Mouse (Mus musculus): ENCODE data around the gene Dcp1b. TPM values are rescaled to one million over a fixed set of nuclear protein-coding genes. Genes with fewer than 3 reads are reported as not detected.

Gene Dcp1b
- polyA plus RNA-seq, 1 experiment from 2014 or later = 13.3 TPM

DNA sequence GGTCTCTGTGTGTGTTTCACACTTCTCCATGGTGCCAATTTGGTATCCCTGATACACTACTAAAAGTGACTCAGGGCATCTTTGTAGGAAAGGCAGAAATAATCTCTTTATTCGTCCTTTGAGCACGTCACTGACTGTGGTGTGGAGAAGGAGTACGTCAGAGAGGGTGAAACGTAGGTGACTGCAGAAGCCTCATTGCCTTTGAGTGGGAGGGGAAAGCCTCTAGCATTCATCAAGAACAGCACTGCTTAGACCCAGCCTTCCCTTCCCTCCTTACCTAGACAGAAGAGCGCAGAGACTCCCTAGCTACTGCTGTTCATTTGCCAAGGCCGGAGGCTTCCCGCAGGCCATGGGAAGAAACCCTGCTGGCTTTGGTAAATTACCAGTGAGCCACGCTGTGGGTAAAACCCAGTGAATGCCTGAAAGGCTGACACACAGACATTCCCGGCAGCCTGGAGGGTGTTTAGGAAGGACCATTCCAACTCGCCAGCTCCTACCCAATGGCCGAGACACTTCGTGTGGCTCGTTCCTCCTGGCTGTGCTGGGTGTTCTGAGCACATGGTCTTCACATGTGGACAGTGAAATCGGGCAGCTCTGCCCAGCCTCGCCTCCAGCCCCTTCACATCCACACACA is 44.3 kb downstream of the Dcp1b start:
- Histone ChIP-seq H3K4me3 (no peak overlapping the region), H3K27ac (replicated peaks) (no peak overlapping the region), H3K9ac (replicated peaks) (no peak overlapping the region), H3K4me1 (peaks cover 5% of the 10 kb centered on the region), H3K36me3 (peaks cover 21% of the 10 kb centered on the region; the same call in 1 of the 2 replicates), H3K4me2 (replicated peaks) (no peak overlapping the region), H3K9me3 (no peaks in the 10 kb centered on the region), H3K27me3 (no peaks in the 10 kb centered on the region)
- ATAC-seq (replicated peaks) = no peak
- WGBS = 71% methylated on average over 15 of the region's 15 CpGs

DNA sequence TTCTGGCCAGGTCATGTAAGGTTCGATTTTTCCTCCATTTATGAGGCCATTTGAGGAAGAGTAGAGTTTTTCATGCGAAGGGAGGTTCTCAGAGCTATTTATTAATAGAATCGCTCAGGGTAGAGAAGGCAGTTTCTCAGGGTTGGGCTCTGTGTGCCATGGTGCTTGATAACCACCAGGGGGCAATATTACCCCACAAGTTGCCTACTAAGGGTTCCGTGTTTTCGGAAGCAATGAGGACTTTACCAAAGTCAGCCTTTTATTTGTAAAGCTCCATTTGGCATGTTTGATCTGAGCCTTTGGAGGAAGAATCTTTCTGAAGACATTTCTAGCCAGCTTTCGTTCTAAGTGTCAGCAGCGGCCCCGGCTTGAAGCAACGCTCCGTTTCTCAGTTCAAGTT is 45.2 kb downstream of the Dcp1b start:
- H3K36me3 ChIP-seq = peaks cover 14% of the 10 kb centered on the region; the same call in 1 of the 2 replicates
- no peak overlapping the region for H3K9ac ChIP-seq (replicated peaks)
- H3K9me3 ChIP-seq = no peaks in the 10 kb centered on the region
- no peak overlapping the region for H3K4me3 ChIP-seq
- no peak overlapping the region for H3K4me2 ChIP-seq (replicated peaks)
- no peak overlapping the region for H3K27ac ChIP-seq (replicated peaks)
- peak; percentile 71 for ATAC-seq (replicated peaks)
- WGBS = 47% methylated on average over 10 of the region's 10 CpGs
- H3K4me1 ChIP-seq = peaks cover 14% of the 10 kb centered on the region
- H3K27me3 ChIP-seq = no peaks in the 10 kb centered on the region

DNA sequence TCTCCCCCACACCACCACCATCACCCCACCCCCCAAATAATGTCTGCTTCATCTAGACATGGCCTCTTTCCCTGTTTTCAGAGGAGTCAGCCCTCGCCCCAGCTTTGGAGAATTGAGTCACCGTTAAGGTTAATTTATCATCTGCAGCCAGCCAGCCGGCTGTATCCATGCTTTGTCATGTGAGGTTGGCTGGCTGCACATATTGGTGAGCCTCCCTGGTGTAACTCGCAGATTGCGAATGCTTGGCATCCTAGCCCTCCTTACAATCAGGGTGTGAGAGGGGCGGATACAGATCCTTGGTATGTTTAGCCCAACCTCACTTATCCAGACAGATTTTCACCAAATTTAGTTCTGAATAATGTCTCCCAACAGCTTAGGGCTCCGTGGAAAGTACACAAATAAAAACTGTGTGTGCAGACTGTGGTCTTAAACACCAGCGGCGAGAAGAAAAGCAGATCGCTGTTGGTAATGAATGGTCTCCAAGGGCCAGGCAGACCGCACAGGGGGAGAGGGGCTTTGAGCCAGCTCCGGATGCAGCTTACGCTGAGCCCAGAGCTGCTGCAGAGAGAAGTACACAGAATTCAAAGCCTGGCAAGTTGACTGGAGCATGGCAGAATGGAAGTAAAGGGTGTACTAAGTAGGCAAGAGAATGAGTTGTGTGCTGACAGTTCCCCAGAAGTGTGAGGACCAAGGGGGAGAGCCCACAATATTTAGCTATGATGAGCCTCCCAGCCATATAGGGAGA is 49.6 kb downstream of the Dcp1b start:
- Histone ChIP-seq H3K4me2 (replicated peaks) (peak overlapping the region; percentile 4; the same call in 1 of the 2 replicates), H3K9me3 (no peaks in the 10 kb centered on the region), H3K9ac (replicated peaks) (no peak overlapping the region), H3K4me3 (no peak overlapping the region), H3K27ac (replicated peaks) (peak overlapping the region; percentile 20; the same call in 1 of the 2 replicates), H3K4me1 (peaks cover 22% of the 10 kb centered on the region), H3K27me3 (no peaks in the 10 kb centered on the region), H3K36me3 (no peaks in the 10 kb centered on the region)
- WGBS = 29% methylated on average over 13 of the region's 13 CpGs
- peak; percentile 75 for ATAC-seq (replicated peaks)

DNA sequence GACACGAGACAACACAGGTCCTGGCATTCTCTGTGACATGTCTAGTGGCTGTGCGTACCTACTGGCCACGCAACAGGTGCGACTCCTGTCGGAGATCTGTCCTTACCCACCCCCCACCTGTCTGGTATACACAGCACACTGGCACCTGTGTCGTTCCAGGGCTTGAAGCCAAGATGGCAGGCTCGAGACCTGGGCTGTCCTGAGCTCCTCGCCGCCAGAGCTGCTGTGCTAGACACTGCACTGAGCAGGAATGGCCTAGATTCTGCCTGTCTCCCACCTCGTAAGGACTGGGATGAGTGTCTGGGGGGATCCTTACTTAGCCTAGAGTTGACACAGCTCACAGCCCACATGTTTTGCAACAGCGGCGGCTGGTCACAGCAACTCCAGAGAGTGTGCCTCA is 50.2 kb downstream of the Dcp1b start:
- Histone ChIP-seq H3K27ac (replicated peaks) (peak overlapping the region; percentile 20; the same call in 1 of the 2 replicates), H3K4me2 (replicated peaks) (no peak overlapping the region), H3K9ac (replicated peaks) (no peak overlapping the region), H3K4me3 (no peak overlapping the region), H3K9me3 (no peaks in the 10 kb centered on the region), H3K4me1 (peaks cover 22% of the 10 kb centered on the region), H3K36me3 (no peaks in the 10 kb centered on the region), H3K27me3 (no peaks in the 10 kb centered on the region)
- ATAC-seq (replicated peaks) = peak; percentile 23; the same call in 1 of the 2 replicates
- 78% methylated on average over 12 of the region's 12 CpGs for WGBS

DNA sequence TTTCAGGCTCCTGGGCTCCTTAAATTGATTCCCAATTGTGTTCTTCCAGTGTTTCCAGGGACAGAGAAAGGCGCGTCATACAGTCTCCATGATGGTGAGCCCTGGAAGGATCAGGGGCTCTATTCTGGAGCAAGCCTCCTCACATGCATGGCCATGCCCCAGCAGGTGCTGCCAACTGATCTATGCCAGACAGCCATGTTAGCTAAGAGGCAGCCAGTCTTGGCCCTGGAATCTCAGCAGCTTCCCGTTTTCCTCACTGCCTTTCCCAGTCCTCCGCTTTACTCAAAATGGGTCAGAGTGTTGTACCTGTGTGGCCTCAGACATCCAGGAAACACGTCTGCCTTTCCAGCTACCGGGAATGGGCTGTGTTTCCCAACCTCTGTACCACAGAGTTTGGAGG is 50.7 kb downstream of the Dcp1b start:
- H3K4me1 ChIP-seq = peaks cover 22% of the 10 kb centered on the region

DNA sequence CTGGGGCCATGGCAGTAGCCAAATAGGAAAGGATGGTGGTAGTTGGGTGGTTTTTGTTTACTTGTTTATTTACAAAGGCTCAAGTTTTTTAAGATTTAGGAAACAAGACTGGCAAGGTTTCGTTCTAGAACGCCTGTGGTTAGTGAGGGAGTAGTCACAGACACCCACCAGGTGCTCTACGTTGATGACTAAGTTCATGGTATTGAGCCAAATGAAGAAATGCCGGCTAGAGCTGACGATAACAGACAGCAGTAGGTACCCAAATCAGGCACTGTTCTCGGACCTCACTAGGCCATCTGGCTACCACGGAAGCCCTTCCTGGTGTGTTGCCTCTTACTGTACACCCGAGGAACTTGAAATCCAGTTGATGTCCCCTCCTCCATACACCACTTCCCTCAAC is 51.9 kb downstream of the Dcp1b start:
- Histone ChIP-seq H3K4me3 (no peak overlapping the region), H3K9ac (replicated peaks) (no peak overlapping the region), H3K4me1 (peaks cover 22% of the 10 kb centered on the region), H3K27ac (replicated peaks) (no peak overlapping the region), H3K9me3 (no peaks in the 10 kb centered on the region), H3K4me2 (replicated peaks) (no peak overlapping the region), H3K27me3 (no peaks in the 10 kb centered on the region), H3K36me3 (no peaks in the 10 kb centered on the region)
- ATAC-seq (replicated peaks) = no peak
- WGBS = 94% methylated on average over 8 of the region's 8 CpGs

More for the DNA sequence above, 50.7 kb downstream of the Dcp1b start:
- ATAC-seq (replicated peaks) = no peak
- 84% methylated on average over 6 of the region's 6 CpGs for WGBS
- no peak overlapping the region for H3K4me2 ChIP-seq (replicated peaks)
- H3K27ac ChIP-seq (replicated peaks) = no peak overlapping the region
- no peak overlapping the region for H3K9ac ChIP-seq (replicated peaks)
- H3K9me3 ChIP-seq = no peaks in the 10 kb centered on the region
- H3K4me3 ChIP-seq = no peak overlapping the region
- no peaks in the 10 kb centered on the region for H3K27me3 ChIP-seq
- no peaks in the 10 kb centered on the region for H3K36me3 ChIP-seq

DNA sequence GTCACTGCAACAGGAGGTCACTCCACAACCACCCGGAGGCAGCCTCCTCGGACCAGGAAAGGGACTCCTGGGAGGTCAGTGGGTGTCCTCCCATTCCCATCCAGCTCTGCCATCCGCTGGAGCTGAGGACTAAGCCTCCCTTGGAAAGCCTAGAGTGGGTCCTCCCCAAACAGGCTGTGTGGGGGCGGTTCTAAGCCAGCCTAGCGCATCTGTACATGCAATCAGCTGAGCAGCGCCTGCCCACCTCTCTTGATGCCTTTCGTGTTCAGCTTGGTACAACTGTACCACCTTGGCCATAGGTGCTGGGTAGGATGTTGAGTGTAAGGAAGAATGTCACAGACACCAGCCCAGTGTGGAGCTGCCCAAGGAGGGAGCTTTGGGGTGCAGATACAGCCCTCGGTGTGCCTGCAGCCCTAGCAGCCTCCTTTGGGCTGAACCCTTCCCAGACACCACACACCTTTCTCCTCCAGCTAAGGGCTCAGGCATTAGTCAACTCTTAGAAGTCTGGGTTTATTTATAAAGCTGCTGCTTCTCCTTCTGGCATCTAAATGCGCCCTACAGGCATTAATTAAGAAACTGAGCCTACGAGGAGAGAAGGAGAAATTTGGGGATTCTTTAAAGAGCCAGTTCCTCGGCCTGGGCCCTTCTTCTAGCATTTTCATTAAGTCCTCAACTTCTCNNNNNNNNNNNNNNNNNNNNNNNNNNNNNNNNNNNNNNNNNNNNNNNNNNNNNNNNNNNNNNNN is 54.0 kb downstream of the Dcp1b start:
- no peak for ATAC-seq (replicated peaks)

DNA sequence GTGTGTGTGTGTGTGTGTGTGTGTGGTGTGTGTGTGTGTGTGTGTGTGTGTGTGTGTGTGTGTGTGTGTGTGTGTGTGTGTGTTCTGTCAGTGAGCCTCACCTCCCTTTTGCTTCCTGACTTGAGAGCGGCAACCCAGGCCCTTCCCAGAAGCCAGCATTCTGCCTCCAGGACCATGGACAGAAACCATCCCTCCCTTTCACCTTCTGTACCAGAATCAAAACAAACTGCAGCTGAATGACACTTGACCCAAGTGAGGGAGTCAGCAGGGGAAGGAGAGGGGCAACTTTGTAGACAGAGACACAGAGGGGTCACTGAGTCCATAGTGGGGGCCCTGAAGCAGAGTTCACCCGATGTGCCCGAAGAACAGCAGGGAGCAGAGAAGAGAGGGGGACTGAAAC is 58.0 kb downstream of the Dcp1b start:
- no peaks in the 10 kb centered on the region for H3K9me3 ChIP-seq
- H3K4me2 ChIP-seq (replicated peaks) = no peak overlapping the region
- H3K9ac ChIP-seq (replicated peaks) = no peak overlapping the region
- no peaks in the 10 kb centered on the region for H3K27me3 ChIP-seq
- no peak for ATAC-seq (replicated peaks)
- H3K4me3 ChIP-seq = no peak overlapping the region
- 53% methylated on average over 3 of the region's 3 CpGs for WGBS
- no peak overlapping the region for H3K27ac ChIP-seq (replicated peaks)
- no peaks in the 10 kb centered on the region for H3K36me3 ChIP-seq
- peaks cover 16% of the 10 kb centered on the region for H3K4me1 ChIP-seq

More for the DNA sequence above, 54.0 kb downstream of the Dcp1b start:
- no peak overlapping the region for H3K4me2 ChIP-seq (replicated peaks)
- no peak overlapping the region for H3K9ac ChIP-seq (replicated peaks)
- H3K36me3 ChIP-seq = no peaks in the 10 kb centered on the region
- no peak overlapping the region for H3K4me3 ChIP-seq
- no peak overlapping the region for H3K27ac ChIP-seq (replicated peaks)
- H3K27me3 ChIP-seq = no peaks in the 10 kb centered on the region
- WGBS = 83% methylated on average over 11 of the region's 11 CpGs
- peaks cover 21% of the 10 kb centered on the region for H3K4me1 ChIP-seq
- H3K9me3 ChIP-seq = no peaks in the 10 kb centered on the region

DNA sequence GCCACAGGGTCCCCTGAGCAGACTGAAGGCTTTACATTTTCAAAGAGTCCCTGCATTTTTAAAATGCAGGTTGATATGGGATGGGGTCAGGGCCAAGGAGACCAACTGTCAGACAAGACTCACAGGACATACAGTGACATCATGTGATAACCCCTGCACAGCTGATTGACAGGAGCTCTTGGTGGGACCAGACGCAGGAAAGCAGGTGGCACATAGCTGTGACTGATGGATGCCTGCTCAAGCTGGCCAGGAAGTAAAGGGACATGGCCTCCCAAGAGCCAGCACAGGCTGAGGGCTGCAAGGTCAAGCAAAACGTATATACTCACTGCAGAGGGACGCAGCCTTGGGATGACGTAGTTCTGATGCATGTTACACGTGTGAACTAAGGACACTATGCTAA is 60.4 kb downstream of the Dcp1b start:
- Histone ChIP-seq H3K4me2 (replicated peaks) (no peak overlapping the region), H3K36me3 (no peaks in the 10 kb centered on the region), H3K9me3 (no peaks in the 10 kb centered on the region), H3K4me3 (no peak overlapping the region), H3K27ac (replicated peaks) (no peak overlapping the region), H3K4me1 (peaks cover 17% of the 10 kb centered on the region), H3K27me3 (no peaks in the 10 kb centered on the region), H3K9ac (replicated peaks) (no peak overlapping the region)
- ATAC-seq (replicated peaks) = no peak
- 87% methylated on average over 5 of the region's 5 CpGs for WGBS

DNA sequence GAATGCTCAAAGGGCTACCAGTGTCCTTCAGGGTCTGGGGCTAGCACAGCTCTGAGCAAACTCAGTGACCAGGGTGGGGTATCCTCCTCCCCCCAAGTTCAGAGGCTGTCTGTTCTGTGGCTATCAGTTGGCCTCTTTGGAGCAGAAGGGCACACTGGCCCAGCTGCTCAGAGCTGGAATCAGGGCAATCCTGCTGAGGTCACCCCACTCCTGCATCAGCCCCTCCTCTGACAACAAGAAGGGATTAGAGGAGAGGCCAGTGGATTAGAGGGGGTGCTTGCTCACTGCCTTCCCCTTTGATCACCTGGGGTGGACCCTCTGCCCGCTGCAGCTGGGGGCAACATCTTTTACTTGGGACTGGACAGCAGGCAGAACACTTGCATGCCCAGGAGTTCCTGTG is 61.2 kb downstream of the Dcp1b start, which contains the start of gene Cacna2d4:
Cacna2d4 (plus strand) TSS at position 286 of the 400 bp plus-strand sequence.
- Histone ChIP-seq H3K4me2 (replicated peaks) (no peak within 1 kb of the TSS), H3K9ac (replicated peaks) (no peak within 1 kb of the TSS), H3K36me3 (no peaks in the 10 kb centered on the region), H3K27me3 (no peaks in the 10 kb centered on the region), H3K4me1 (peaks cover 17% of the 10 kb centered on the region), H3K4me3 (no peak within 1 kb of the TSS), H3K9me3 (no peaks in the 10 kb centered on the region), H3K27ac (replicated peaks) (peak within 1 kb of the TSS; percentile 67)
- WGBS = 45% methylated on average over 1 of the region's 1 CpGs
- no peak for ATAC-seq (replicated peaks)

DNA sequence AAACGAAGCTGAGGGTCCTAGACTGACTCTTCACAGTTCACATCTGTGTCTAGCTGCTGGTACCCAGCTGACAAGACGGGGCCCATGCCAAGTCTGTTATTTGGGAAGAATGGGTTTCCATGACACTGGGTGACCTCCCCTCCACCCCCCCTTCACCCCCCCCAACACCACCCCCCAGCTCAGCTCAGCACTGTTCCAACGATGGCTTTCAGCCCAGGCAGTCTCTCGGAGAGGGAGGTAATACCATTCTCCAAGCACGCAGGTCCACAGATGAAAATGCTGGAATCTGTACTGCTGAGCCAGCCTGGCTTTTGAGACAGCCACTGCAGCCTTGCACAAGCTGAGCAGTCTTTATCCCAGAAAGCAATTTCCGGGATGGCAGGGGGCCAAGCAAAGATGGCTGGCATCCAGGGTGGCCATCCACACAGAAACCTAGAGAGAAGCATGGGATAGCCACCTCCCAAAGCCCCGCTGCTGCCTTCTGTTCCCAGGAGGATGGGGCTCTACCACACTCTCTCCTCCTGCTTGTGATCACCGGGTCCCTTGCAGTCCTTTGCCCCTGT is 62.5 kb downstream of the Dcp1b start:
- no peaks in the 10 kb centered on the region for H3K27me3 ChIP-seq
- WGBS = 24% methylated on average over 8 of the region's 8 CpGs
- no peak overlapping the region for H3K4me3 ChIP-seq
- H3K4me1 ChIP-seq = peaks cover 17% of the 10 kb centered on the region
- ATAC-seq (replicated peaks) = peak; percentile 90
- H3K4me2 ChIP-seq (replicated peaks) = no peak overlapping the region
- H3K9me3 ChIP-seq = no peaks in the 10 kb centered on the region
- no peaks in the 10 kb centered on the region for H3K36me3 ChIP-seq
- peak overlapping the region; percentile 67 for H3K27ac ChIP-seq (replicated peaks)
- H3K9ac ChIP-seq (replicated peaks) = no peak overlapping the region
